Mouse (Mus musculus): Measurements from ENCODE around the gene Dlg3.

DNA sequence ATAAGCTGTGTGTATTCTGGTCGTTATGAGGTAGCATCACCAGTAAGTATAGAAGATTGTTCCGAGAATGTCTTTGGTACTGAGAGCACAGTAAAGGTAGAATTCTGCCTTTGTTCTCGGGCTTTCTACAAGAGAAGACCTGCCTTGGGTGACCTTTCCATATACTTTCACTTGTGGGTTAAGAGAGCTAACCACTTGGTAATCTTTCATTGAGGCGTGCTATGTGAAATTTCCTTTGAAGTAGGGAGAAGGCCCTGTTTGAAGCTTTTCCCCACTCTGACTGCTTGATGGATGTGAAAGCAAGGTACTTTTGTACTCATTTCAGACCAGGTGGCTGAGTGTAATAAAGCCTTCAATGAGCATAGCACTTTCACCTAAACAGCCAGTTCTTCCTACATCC lies 21.8 kb downstream of the Dlg3 start:
- TF ChIP-seq CTCF (IDR thresholded peaks at IDR 0.05; ENCODE audit: low read depth) (no peak), EP300 (IDR thresholded peaks at IDR 0.05; ENCODE audit: low read depth) (no peak)

Measured in liver, embryonic 14.5 days (tissue).